Mouse (Mus musculus) myocyte (in vitro differentiated cells): Measurements from ENCODE around the gene Herc3.

ENCODE experiments used
- CEBPB ChIP-seq: IDR thresholded peaks from 2 replicates; pipeline ENCODE4 v1.6.1; 2011; ENCODE audit warnings: mild to moderate bottlenecking, moderate library complexity; ENCODE audit not compliant: poor library complexity, insufficient read depth, severe bottlenecking
- E2F4 ChIP-seq: IDR thresholded peaks from one replicate; pipeline ENCODE4 v1.6.1; 2011; ENCODE audit warnings: mild to moderate bottlenecking, control low read depth, moderate library complexity; ENCODE audit not compliant: insufficient read depth
- MAX ChIP-seq: IDR thresholded peaks from one replicate; pipeline ENCODE4 v1.6.1; 2011; ENCODE audit warnings: low read depth, mild to moderate bottlenecking, control low read depth
- MYOG ChIP-seq, 3 experiments: IDR thresholded peaks; one replicate each; pipeline ENCODE4 v1.6.1; 2011; ENCODE audit warnings: control low read depth in 2 of 3, low read depth in 2 of 3, mild to moderate bottlenecking in 2 of 3; ENCODE audit not compliant: insufficient read length in 2 of 3, control insufficient read depth in 1 of 3, insufficient read depth in 1 of 3
- POLR2A ChIP-seq: IDR thresholded peaks from one replicate; pipeline ENCODE4 v1.6.1; 2011; ENCODE audit warnings: low read depth, mild to moderate bottlenecking, control low read depth, moderate library complexity; ENCODE audit not compliant: insufficient read length
- POLR2AphosphoS2 ChIP-seq: IDR thresholded peaks from one replicate; pipeline ENCODE4 v1.6.1; 2011; ENCODE audit warnings: low read depth, control low read depth; ENCODE audit not compliant: insufficient read length
- REST ChIP-seq: IDR thresholded peaks from one replicate; pipeline ENCODE4 v1.6.1; 2011; ENCODE audit warnings: mild to moderate bottlenecking, control low read depth, moderate library complexity; ENCODE audit not compliant: insufficient read depth, insufficient read length
- SRF ChIP-seq: IDR thresholded peaks from one replicate; pipeline ENCODE4 v1.6.1; 2011; ENCODE audit warnings: low read depth; ENCODE audit not compliant: control insufficient read depth, insufficient read length
- TCF12 ChIP-seq: IDR thresholded peaks from one replicate; pipeline ENCODE4 v1.6.1; 2011; ENCODE audit warnings: mild to moderate bottlenecking, control low read depth; ENCODE audit not compliant: poor library complexity, insufficient read depth, severe bottlenecking
- USF1 ChIP-seq: IDR thresholded peaks from one replicate; pipeline ENCODE4 v1.6.1; 2011; ENCODE audit warnings: low read depth, mild to moderate bottlenecking, control low read depth, moderate library complexity

GRCm38 (mm10) chr6:58906852-58907261 is 75.6 kb downstream of the Herc3 start, which contains the start of gene Nap1l5:
- TF ChIP-seq POLR2A (no peak), SRF (no peak), POLR2AphosphoS2 (no peak), TCF12 (no peak), MAX (no peak), CEBPB (no peak), E2F4 (no peak), USF1 (no peak), MYOG (IDR thresholded peaks at IDR 0.05; ENCODE audit: control insufficient read depth in 1 of 3, insufficient read depth in 1 of 3, insufficient read length in 2 of 3, low read depth in 2 of 3) (no peak), REST (no peak)
